Mouse (Mus musculus) T-helper 2 cell (primary cell): ENCODE results near the gene Itln1.

ENCODE experiments used
- in situ Hi-C: fragments of 300-600 bp; cut with MboI, MseI; formaldehyde crosslinking; loops from one replicate; pipeline ENCODE4 v1.15.1; 2025; ENCODE audit warnings: high pct_unique_total_duplicates

Gene Itln1

GRCm38 (mm10) chr1:171469678-171470077, 65.4 kb downstream of the Itln1 start:
- in situ Hi-C loops: loop anchor here (10.0 kb wide), 1 partner anchor 105 kb away; the partner anchor contains the start of gene Klhdc9
